Mouse (Mus musculus) lung, postnatal 0 days (tissue): ENCODE measurements around the gene Dnajc14. TPM values are rescaled to one million over a fixed set of nuclear protein-coding genes. Genes with fewer than 3 reads are reported as not detected.

ENCODE experiments used
- ATAC-seq: fragments of 200-750 bp; cut with Nextera tagmentation; 2 replicates; pipeline ENCODE4 v1.8.0; 2017; ENCODE audit warnings: moderate library complexity
- DNase-seq: peaks from one replicate; pipeline ENCODE4 v3.0.0-alpha.2; 2016; ENCODE audit warnings: low spot score
- H3K27ac ChIP-seq: fragments of 300-500 bp; sonication (generic); 2 replicates; pipeline ENCODE4 v1.5.1; 2014; ENCODE audit warnings: antibody characterized with exemption, mild to moderate bottlenecking, low read length, mixed read lengths
- H3K27me3 ChIP-seq: fragments of 300-500 bp; sonication (generic); replicated peaks from 2 replicates; pipeline ENCODE4 v1.6.1; 2014; ENCODE audit warnings: low read length, mixed read lengths; ENCODE audit not compliant: insufficient read depth
- H3K36me3 ChIP-seq: fragments of 300-500 bp; sonication (generic); 2 replicates; pipeline ENCODE4 v1.6.1; 2014; ENCODE audit warnings: low read length, mixed read lengths; ENCODE audit not compliant: insufficient read depth
- H3K4me1 ChIP-seq: fragments of 300-500 bp; sonication (generic); 2 replicates; pipeline ENCODE4 v1.6.1; 2014; ENCODE audit warnings: antibody characterized with exemption, low read depth, low read length, mixed read lengths; ENCODE audit not compliant: insufficient read depth
- H3K4me2 ChIP-seq: fragments of 300-500 bp; sonication (generic); replicated peaks from 2 replicates; pipeline ENCODE4 v1.6.1; 2014; ENCODE audit warnings: low read depth, mild to moderate bottlenecking, low read length, moderate library complexity, mixed read lengths
- H3K4me3 ChIP-seq: fragments of 300-500 bp; sonication (generic); 2 replicates; pipeline ENCODE4 v1.5.1; 2014; ENCODE audit warnings: low read depth, low read length
- H3K9ac ChIP-seq: fragments of 300-500 bp; sonication (generic); replicated peaks from 2 replicates; pipeline ENCODE4 v1.6.1; 2014; ENCODE audit warnings: low read depth, mild to moderate bottlenecking
- H3K9me3 ChIP-seq: fragments of 300-500 bp; sonication (generic); 2 replicates; pipeline ENCODE4 v1.6.1; 2016; ENCODE audit warnings: low read length, mixed read lengths
- CTCF ChIP-seq: IDR thresholded peaks from 2 replicates; pipeline ENCODE4 v1.5.1; 2016; ENCODE audit warnings: antibody characterized with exemption, mild to moderate bottlenecking
- EP300 ChIP-seq: IDR thresholded peaks from 2 replicates; pipeline ENCODE4 v1.6.1; 2016; ENCODE audit warnings: antibody characterized with exemption, mild to moderate bottlenecking, control low read depth
- WGBS: fragments of 180-500 bp; shearing (Covaris S2); extraction: QIAGEN DNeasy Blood & Tissue Kit; methylation state at CpG from one replicate; pipeline ENCODE4 v1.1.7; 2014; 5-methylcytosine and 5-hydroxymethylcytosine counted together
- polyA plus RNA-seq: library from polyadenylated mRNA; unstranded; fragments of >200 nt; fragmentation: Nextera tagmentation; extraction: Ambion mirVana; gene quantifications from 2 replicates; pipeline ENCODE4 v1.2.1, GENCODE M21; 2015

The Dnajc14 gene
- polyA plus RNA-seq, 1 experiment from 2014 or later, result 44.0 TPM

- WGBS, result 95% methylated on average over 9 of the region's 9 CpGs
- no peaks in the 10 kb centered on the region for H3K36me3 ChIP-seq
- TF ChIP-seq EP300 (no peak), CTCF (no peak)
- peaks cover 6% of the 10 kb centered on the region; the same call in 1 of the 2 replicates for H3K4me1 ChIP-seq
- DNase-seq, result no peak
- no peak overlapping the region for H3K9ac ChIP-seq
- no peaks in the 10 kb centered on the region for H3K27me3 ChIP-seq
- H3K4me2 ChIP-seq, result no peak overlapping the region
- no peak overlapping the region for H3K4me3 ChIP-seq
- H3K27ac ChIP-seq, result no peak overlapping the region
- no peaks in the 10 kb centered on the region for H3K9me3 ChIP-seq
- no peak for ATAC-seq
Measured at GRCm38 (mm10) chr10:128823821-128824220, 20.0 kb downstream of the Dnajc14 start.

GRCm38 (mm10) chr10:128837400-128837799, 33.5 kb downstream of the Dnajc14 start:
- ATAC-seq, result no peak
- H3K9me3 ChIP-seq, result no peaks in the 10 kb centered on the region
- H3K4me2 ChIP-seq, result no peak overlapping the region
- no peak overlapping the region for H3K4me3 ChIP-seq
- H3K36me3 ChIP-seq, result peaks cover 13% of the 10 kb centered on the region; the same call in 1 of the 2 replicates
- TF ChIP-seq EP300, result no peak
- peak; percentile 26; the same call in 1 of the 2 replicates for TF ChIP-seq CTCF
- DNase-seq, result no peak
- H3K27me3 ChIP-seq, result no peaks in the 10 kb centered on the region
- H3K27ac ChIP-seq, result no peak overlapping the region
- H3K9ac ChIP-seq, result no peak overlapping the region
- H3K4me1 ChIP-seq, result no peaks in the 10 kb centered on the region

- no peak overlapping the region for H3K4me2 ChIP-seq
- H3K9me3 ChIP-seq, result no peaks in the 10 kb centered on the region
- H3K27me3 ChIP-seq, result no peaks in the 10 kb centered on the region
- no peak for ATAC-seq
- TF ChIP-seq EP300 (no peak), CTCF (no peak)
- no peak overlapping the region for H3K4me3 ChIP-seq
- H3K9ac ChIP-seq, result no peak overlapping the region
- H3K4me1 ChIP-seq, result no peaks in the 10 kb centered on the region
- DNase-seq, result no peak
- no peak overlapping the region for H3K27ac ChIP-seq
- H3K36me3 ChIP-seq, result peaks cover 21% of the 10 kb centered on the region; the same call in 1 of the 2 replicates
Measured at GRCm38 (mm10) chr10:128839434-128839833, 35.6 kb downstream of the Dnajc14 start.

- H3K36me3 ChIP-seq, result peaks cover 28% of the 10 kb centered on the region; the same call in 1 of the 2 replicates
- H3K4me3 ChIP-seq, result no peak overlapping the region
- no peaks in the 10 kb centered on the region for H3K9me3 ChIP-seq
- DNase-seq (no peak), ATAC-seq (no peak)
- H3K27me3 ChIP-seq, result no peaks in the 10 kb centered on the region
- no peak for TF ChIP-seq EP300
- no peak for TF ChIP-seq CTCF
- no peak overlapping the region for H3K27ac ChIP-seq
- no peaks in the 10 kb centered on the region for H3K4me1 ChIP-seq
- no peak overlapping the region for H3K4me2 ChIP-seq
- H3K9ac ChIP-seq, result no peak overlapping the region
Measured at GRCm38 (mm10) chr10:128840612-128841011, 36.8 kb downstream of the Dnajc14 start.

GRCm38 (mm10) chr10:128843260-128843659, 39.4 kb downstream of the Dnajc14 start:
- Histone ChIP-seq H3K4me1 (no peaks in the 10 kb centered on the region), H3K27ac (no peak overlapping the region), H3K4me3 (no peak overlapping the region), H3K4me2 (no peak overlapping the region), H3K27me3 (no peaks in the 10 kb centered on the region), H3K9ac (no peak overlapping the region), H3K36me3 (peaks cover 24% of the 10 kb centered on the region; the same call in 1 of the 2 replicates), H3K9me3 (no peaks in the 10 kb centered on the region)
- DNase-seq, result no peak
- 90% methylated on average over 5 of the region's 5 CpGs for WGBS
- TF ChIP-seq CTCF (no peak), EP300 (no peak)
- no peak for ATAC-seq

- Histone ChIP-seq H3K27ac (no peak overlapping the region), H3K4me2 (no peak overlapping the region), H3K9ac (no peak overlapping the region), H3K9me3 (no peaks in the 10 kb centered on the region), H3K4me1 (no peaks in the 10 kb centered on the region), H3K4me3 (no peak overlapping the region), H3K36me3 (peaks cover 21% of the 10 kb centered on the region; the same call in 1 of the 2 replicates), H3K27me3 (no peaks in the 10 kb centered on the region)
- 60% methylated on average over 2 of the region's 2 CpGs for WGBS
- no peak for ATAC-seq
- peak; percentile 80 for DNase-seq
- peak; percentile 76 for TF ChIP-seq CTCF
- TF ChIP-seq EP300, result no peak
Measured at GRCm38 (mm10) chr10:128845516-128845915, 41.7 kb downstream of the Dnajc14 start.

- Histone ChIP-seq H3K27me3 (no peaks in the 10 kb centered on the region), H3K9ac (no peak overlapping the region), H3K4me3 (no peak overlapping the region), H3K9me3 (no peaks in the 10 kb centered on the region), H3K36me3 (peaks cover 23% of the 10 kb centered on the region; the same call in 1 of the 2 replicates), H3K27ac (no peak overlapping the region), H3K4me2 (no peak overlapping the region), H3K4me1 (no peaks in the 10 kb centered on the region)
- DNase-seq, result no peak
- ATAC-seq, result no peak
- TF ChIP-seq EP300 (no peak), CTCF (no peak)
- 91% methylated on average over 4 of the region's 4 CpGs for WGBS
Measured at GRCm38 (mm10) chr10:128846664-128847063, 42.8 kb downstream of the Dnajc14 start.
